Mouse (Mus musculus) embryonic facial prominence, embryonic 15.5 days (tissue): ENCODE data around the gene Haus2. TPM values are rescaled to one million over a fixed set of nuclear protein-coding genes. Genes with fewer than 3 reads are reported as not detected.
A peak's percentile ranks its signal among the peaks of the same experiment; 100 is the strongest.
"Not testable (repeated sequence)": the region's sequence is repeated elsewhere in the genome, so short reads cannot be mapped to it uniquely, and the experiment has no call there.

Source experiments
- ATAC-seq: fragments of 200-750 bp; cut with Nextera tagmentation; 2 replicates; pipeline ENCODE4 v1.8.0; 2017; ENCODE audit warnings: low read depth, moderate TSS enrichment; ENCODE audit not compliant: insufficient number of reproducible peaks, low FRiP score, low TSS enrichment
- H3K27ac ChIP-seq: fragments of 300-500 bp; sonication (generic); replicated peaks from 2 replicates; pipeline ENCODE4 v1.5.1; 2015; ENCODE audit warnings: mild to moderate bottlenecking, inconsistent platforms
- H3K27me3 ChIP-seq: fragments of 300-500 bp; sonication (generic); 2 replicates; pipeline ENCODE4 v1.6.1; 2015; ENCODE audit warnings: inconsistent platforms
- H3K36me3 ChIP-seq: fragments of 300-500 bp; sonication (generic); 2 replicates; pipeline ENCODE4 v1.6.1; 2015; ENCODE audit warnings: mild to moderate bottlenecking, inconsistent platforms
- H3K4me1 ChIP-seq: fragments of 300-500 bp; sonication (generic); 2 replicates; pipeline ENCODE4 v1.6.1; 2015; ENCODE audit warnings: inconsistent platforms
- H3K4me2 ChIP-seq: fragments of 300-500 bp; sonication (generic); replicated peaks from 2 replicates; pipeline ENCODE4 v1.6.1; 2015; ENCODE audit warnings: mild to moderate bottlenecking, inconsistent platforms
- H3K4me3 ChIP-seq: fragments of 300-500 bp; sonication (generic); replicated peaks from 2 replicates; pipeline ENCODE4 v1.5.1; 2015; ENCODE audit warnings: mild to moderate bottlenecking, inconsistent platforms
- H3K9ac ChIP-seq: fragments of 300-500 bp; sonication (generic); 2 replicates; pipeline ENCODE4 v1.6.1; 2015; ENCODE audit warnings: inconsistent platforms
- H3K9me3 ChIP-seq: fragments of 300-500 bp; sonication (generic); replicated peaks from 2 replicates; pipeline ENCODE4 v1.6.1; 2016; ENCODE audit warnings: inconsistent platforms
- WGBS: fragments of 180-500 bp; shearing (Covaris S2); methylation state at CpG from one replicate; pipeline ENCODE4 v1.1.7; 2015; 5-methylcytosine and 5-hydroxymethylcytosine counted together
- polyA plus RNA-seq: library from polyadenylated mRNA; unstranded; fragments of >200 nt; fragmentation: Nextera tagmentation; extraction: Ambion mirVana; gene quantifications from 2 replicates; pipeline ENCODE4 v1.2.1, GENCODE M21; 2015

The Haus2 gene
- 20.6 and 22.4 TPM in 2 replicates for polyA plus RNA-seq

- WGBS = under 1% methylated on average over 52 of the region's 52 CpGs
- H3K36me3 ChIP-seq = peaks cover 12% of the 10 kb centered on the region; the same call in 1 of the 2 replicates
- H3K4me3 ChIP-seq = peak within 1 kb of the TSS; percentile 95
- H3K4me1 ChIP-seq = peaks cover 9% of the 10 kb centered on the region
- peak within 1 kb of the TSS; percentile 82 for H3K4me2 ChIP-seq
- H3K9ac ChIP-seq = peak within 1 kb of the TSS; percentile 83
- H3K9me3 ChIP-seq = no peaks in the 10 kb centered on the region
- no peaks in the 10 kb centered on the region for H3K27me3 ChIP-seq
- H3K27ac ChIP-seq = peak within 1 kb of the TSS; percentile 96
- peak; percentile 93 for ATAC-seq
Observed at GRCm38 (mm10) chr2:120608830-120609723, at the start of gene Haus2, which contains the start of gene Lrrc57. Gene Haus2 (plus strand): TSS chr2:120609383. Gene Lrrc57 (minus strand): TSS chr2:120609520.

- H3K9me3 ChIP-seq = no peaks in the 10 kb centered on the region
- H3K4me2 ChIP-seq = no peak overlapping the region
- H3K27me3 ChIP-seq = no peaks in the 10 kb centered on the region
- no peaks in the 10 kb centered on the region for H3K36me3 ChIP-seq
- WGBS = 94% methylated on average over 1 of the region's 1 CpGs
- H3K9ac ChIP-seq = no peak overlapping the region
- ATAC-seq = no peak
- H3K4me3 ChIP-seq = no peak overlapping the region
- no peak overlapping the region for H3K27ac ChIP-seq
- H3K4me1 ChIP-seq = peaks cover 9% of the 10 kb centered on the region; the same call in 1 of the 2 replicates
Observed at GRCm38 (mm10) chr2:120561524-120561923, 47.7 kb upstream of the Haus2 start.

GRCm38 (mm10) chr2:120562859-120563234 is 46.3 kb upstream of the Haus2 start:
- H3K9ac ChIP-seq = peak overlapping the region; percentile 94
- no peaks in the 10 kb centered on the region for H3K27me3 ChIP-seq
- H3K4me2 ChIP-seq = peak overlapping the region; percentile 69
- H3K27ac ChIP-seq = no peak overlapping the region
- H3K9me3 ChIP-seq = no peaks in the 10 kb centered on the region
- no peak for ATAC-seq
- H3K36me3 ChIP-seq = no peaks in the 10 kb centered on the region
- WGBS = 22% methylated on average over 9 of the region's 9 CpGs
- H3K4me1 ChIP-seq = peaks cover 9% of the 10 kb centered on the region; the same call in 1 of the 2 replicates
- peak overlapping the region; percentile 93 for H3K4me3 ChIP-seq

- Histone ChIP-seq H3K4me1 (peaks cover 10% of the 10 kb centered on the region; the same call in 1 of the 2 replicates), H3K4me2 (peak within 1 kb of the TSS; percentile 69), H3K9me3 (no peaks in the 10 kb centered on the region), H3K27me3 (no peaks in the 10 kb centered on the region), H3K4me3 (peak within 1 kb of the TSS; percentile 93), H3K27ac (peak within 1 kb of the TSS; percentile 75), H3K9ac (peak within 1 kb of the TSS; percentile 94), H3K36me3 (no peaks in the 10 kb centered on the region)
- ATAC-seq = peak; percentile 81; the same call in 1 of the 2 replicates
- WGBS = under 1% methylated on average over 50 of the region's 50 CpGs
Observed at GRCm38 (mm10) chr2:120563235-120563990, 45.8 kb upstream of the Haus2 start, which contains the start of gene Zfp106. Gene Zfp106 (minus strand): TSS chr2:120563843.

GRCm38 (mm10) chr2:120564548-120565188 is 44.5 kb upstream of the Haus2 start:
- not testable (repeated sequence) for H3K36me3 ChIP-seq, H3K9me3 ChIP-seq, H3K9ac ChIP-seq, H3K4me2 ChIP-seq, H3K4me3 ChIP-seq, H3K27me3 ChIP-seq, ATAC-seq, H3K27ac ChIP-seq
- WGBS = 92% methylated on average over 4 of the region's 4 CpGs
- H3K4me1 ChIP-seq = peaks cover 17% of the 10 kb centered on the region; the same call in 1 of the 2 replicates

GRCm38 (mm10) chr2:120565363-120565762 is 43.8 kb upstream of the Haus2 start:
- WGBS = 82% methylated on average over 2 of the region's 2 CpGs
- Histone ChIP-seq H3K4me3 (no peak overlapping the region), H3K36me3 (no peaks in the 10 kb centered on the region), H3K27ac (no peak overlapping the region), H3K4me2 (no peak overlapping the region), H3K27me3 (no peaks in the 10 kb centered on the region), H3K4me1 (peaks cover 17% of the 10 kb centered on the region; the same call in 1 of the 2 replicates), H3K9me3 (no peaks in the 10 kb centered on the region), H3K9ac (no peak overlapping the region)
- no peak for ATAC-seq

- 1% methylated on average over 42 of the region's 42 CpGs for WGBS
- ATAC-seq = peak; percentile 94
Observed at GRCm38 (mm10) chr2:120566886-120567797, 42.0 kb upstream of the Haus2 start, which contains the start of gene Snap23. Gene Snap23 (plus strand): TSS chr2:120567671.

GRCm38 (mm10) chr2:120567798-120568320 is 41.3 kb upstream of the Haus2 start:
- Histone ChIP-seq H3K36me3 (0 out of 2 replicates have a peak, but pooled peaks cover 7% of the 10 kb centered on the region), H3K4me3 (peak overlapping the region; percentile 82), H3K9ac (peak overlapping the region; percentile 73), H3K27me3 (no peaks in the 10 kb centered on the region), H3K4me2 (peak overlapping the region; percentile 58), H3K4me1 (peaks cover 8% of the 10 kb centered on the region; the same call in 1 of the 2 replicates), H3K9me3 (no peaks in the 10 kb centered on the region), H3K27ac (peak overlapping the region; percentile 94)
- peak; percentile 41 for ATAC-seq
- WGBS = 1% methylated on average over 22 of the region's 22 CpGs

More at GRCm38 (mm10) chr2:120566886-120567797, 42.0 kb upstream of the Haus2 start, which contains the start of gene Snap23:
- Histone ChIP-seq H3K27me3 (no peaks in the 10 kb centered on the region), H3K9me3 (no peaks in the 10 kb centered on the region), H3K36me3 (0 out of 2 replicates have a peak, but pooled peaks cover 7% of the 10 kb centered on the region), H3K4me1 (peaks cover 12% of the 10 kb centered on the region; the same call in 1 of the 2 replicates), H3K4me3 (peak within 1 kb of the TSS; percentile 82), H3K27ac (peak within 1 kb of the TSS; percentile 94), H3K9ac (peak within 1 kb of the TSS; percentile 73), H3K4me2 (peak within 1 kb of the TSS; percentile 58)

- Histone ChIP-seq H3K4me1 (peaks cover 22% of the 10 kb centered on the region; the same call in 1 of the 2 replicates), H3K4me3 (no peak overlapping the region), H3K9me3 (no peaks in the 10 kb centered on the region), H3K27ac (no peak overlapping the region), H3K9ac (no peak overlapping the region), H3K4me2 (no peak overlapping the region), H3K27me3 (no peaks in the 10 kb centered on the region), H3K36me3 (0 out of 2 replicates have a peak, but pooled peaks cover 7% of the 10 kb centered on the region)
- no peak for ATAC-seq
- 89% methylated on average over 3 of the region's 3 CpGs for WGBS
Observed at GRCm38 (mm10) chr2:120571081-120571480, 38.1 kb upstream of the Haus2 start.
